Mouse (Mus musculus): Measurements from ENCODE around the gene 4833427G06Rik. TPM values are rescaled to one million over a fixed set of nuclear protein-coding genes. Genes with fewer than 3 reads are reported as not detected.

The 4833427G06Rik gene
- not detected for polyA plus RNA-seq (2014; fragmentation: Illumina TruSeq; extraction: RNeasy Lipid Tissue Mini Kit (QIAGEN cat#74804); ENCODE audit: low read depth, low replicate concordance)

GRCm38 (mm10) chr9:51101756-51102425 is at the start of gene 4833427G06Rik:
Gene 4833427G06Rik (minus strand): TSS chr9:51102078.

GRCm38 (mm10) chr9:51076979-51077315 is 24.9 kb downstream of the 4833427G06Rik start, which contains the start of gene Layn:
Gene Layn (minus strand): TSS chr9:51077094.

GRCm38 (mm10) chr9:51060601-51061000 is 41.3 kb downstream of the 4833427G06Rik start, which contains the start of gene Btg4:
Gene Btg4 (plus strand): TSS chr9:51060901.

Other genes with a start within 250 kb of the 4833427G06Rik start
- gene Sik2, start 93.0 kb downstream of the 4833427G06Rik start, polyA plus RNA-seq (2014; fragmentation: Illumina TruSeq; extraction: RNeasy Lipid Tissue Mini Kit (QIAGEN cat#74804); ENCODE audit: low read depth, low replicate concordance), result 22.6 TPM
- gene Btg4, start 41.2 kb downstream of the 4833427G06Rik start, polyA plus RNA-seq (2014; fragmentation: Illumina TruSeq; extraction: RNeasy Lipid Tissue Mini Kit (QIAGEN cat#74804); ENCODE audit: low read depth, low replicate concordance), result not detected
- gene Layn, start 25.0 kb downstream of the 4833427G06Rik start, polyA plus RNA-seq (2014; fragmentation: Illumina TruSeq; extraction: RNeasy Lipid Tissue Mini Kit (QIAGEN cat#74804); ENCODE audit: low read depth, low replicate concordance), result 2.2 TPM
- gene Gm32742, start 63.4 kb upstream of the 4833427G06Rik start, polyA plus RNA-seq (2014; fragmentation: Illumina TruSeq; extraction: RNeasy Lipid Tissue Mini Kit (QIAGEN cat#74804); ENCODE audit: low read depth, low replicate concordance), result 0.95 TPM
- 35.4 TPM for gene Pou2af1, start 111.6 kb upstream of the 4833427G06Rik start, polyA plus RNA-seq (2014; fragmentation: Illumina TruSeq; extraction: RNeasy Lipid Tissue Mini Kit (QIAGEN cat#74804); ENCODE audit: low read depth, low replicate concordance)
- gene Colca2, start 176.5 kb upstream of the 4833427G06Rik start, polyA plus RNA-seq (2014; fragmentation: Illumina TruSeq; extraction: RNeasy Lipid Tissue Mini Kit (QIAGEN cat#74804); ENCODE audit: low read depth, low replicate concordance), result 2.3 TPM
- gene 1810046K07Rik, start 226.8 kb upstream of the 4833427G06Rik start, polyA plus RNA-seq (2014; fragmentation: Illumina TruSeq; extraction: RNeasy Lipid Tissue Mini Kit (QIAGEN cat#74804); ENCODE audit: low read depth, low replicate concordance), result 0.69 TPM